Mouse (Mus musculus): ENCODE measurements around the gene Ptp4a2.

The Ptp4a2 gene

DNA sequence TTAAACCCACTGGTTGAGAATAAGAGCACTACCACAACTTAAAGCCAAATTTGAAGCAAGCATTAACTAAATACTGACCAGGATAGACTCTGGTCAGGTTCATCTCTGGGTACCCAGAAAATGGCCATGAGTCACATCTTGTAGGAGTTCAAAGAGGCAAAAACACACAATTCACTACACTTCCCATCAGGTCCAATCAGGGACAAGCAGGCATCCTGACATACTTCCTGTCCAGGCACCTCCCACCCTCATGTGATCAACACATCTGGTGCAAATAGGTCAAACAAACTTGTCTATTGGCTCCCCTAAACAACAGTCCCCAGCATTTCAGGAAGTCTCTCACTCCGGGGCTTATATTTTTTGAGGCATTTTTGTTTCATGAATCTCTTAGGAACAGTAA, 7.7 kb upstream of the Ptp4a2 start:
- no peak for DNase-seq

GRCm38 (mm10) chr4:129805059-129805458, 6.0 kb upstream of the Ptp4a2 start:
- no peak for DNase-seq

- no peak for DNase-seq
These were observed 818 bp downstream of the Ptp4a2 start for GRCm38 (mm10) chr4:129811605-129812468.

DNA sequence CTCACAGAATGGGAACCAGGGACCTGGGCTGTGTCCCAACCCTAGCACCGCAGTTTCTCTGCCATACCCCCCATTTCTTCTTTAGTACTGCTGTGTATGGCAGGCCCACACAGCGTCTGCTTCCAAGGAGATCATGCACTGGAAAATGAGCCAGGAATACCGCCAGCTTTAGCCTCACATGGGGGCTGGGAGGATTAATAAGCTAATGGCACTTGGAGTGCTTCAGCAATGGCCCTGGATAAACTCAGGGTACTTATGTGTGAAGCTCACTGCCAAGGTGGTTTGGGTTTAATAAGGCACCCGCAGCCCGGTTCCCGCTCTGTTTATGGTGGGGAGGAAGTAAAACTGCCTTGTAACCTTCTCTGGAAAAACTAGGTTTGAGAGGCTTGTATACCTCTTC, 6.6 kb downstream of the Ptp4a2 start:
- DNase-seq: no peak

DNA sequence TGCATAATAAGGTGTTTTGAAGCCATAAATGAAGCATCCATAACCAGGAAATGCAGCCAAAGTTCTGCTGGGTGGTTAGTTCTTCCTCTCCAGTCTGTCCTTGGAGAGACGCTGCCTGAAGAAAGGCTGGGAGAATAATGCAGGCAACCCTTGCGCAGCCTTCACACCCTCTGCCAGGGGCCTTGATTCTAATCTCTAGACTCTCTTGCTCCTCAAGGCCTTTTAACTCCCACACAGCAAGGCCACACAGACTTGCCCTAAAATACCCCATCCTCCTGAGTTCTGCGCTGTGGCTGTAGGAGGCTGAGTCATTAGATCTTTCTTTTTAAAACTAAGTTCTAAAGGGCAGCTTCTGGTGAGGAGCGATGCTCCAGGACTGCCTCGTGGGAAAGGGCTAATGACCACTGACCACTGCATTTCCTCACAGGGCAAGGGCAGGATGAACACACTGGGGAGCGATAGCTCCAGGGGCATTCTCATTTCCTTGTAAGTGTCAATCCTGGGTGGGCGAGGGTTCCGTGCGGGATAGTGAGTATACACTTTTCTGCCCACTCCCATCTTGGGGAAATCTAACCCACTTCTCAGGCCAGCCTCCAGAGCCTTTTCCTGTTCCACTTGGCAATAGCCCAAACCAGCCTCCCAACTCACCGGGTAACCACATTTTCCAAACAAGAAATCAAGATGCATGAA, 7.6 kb downstream of the Ptp4a2 start:
- DNase-seq: no peak

DNA sequence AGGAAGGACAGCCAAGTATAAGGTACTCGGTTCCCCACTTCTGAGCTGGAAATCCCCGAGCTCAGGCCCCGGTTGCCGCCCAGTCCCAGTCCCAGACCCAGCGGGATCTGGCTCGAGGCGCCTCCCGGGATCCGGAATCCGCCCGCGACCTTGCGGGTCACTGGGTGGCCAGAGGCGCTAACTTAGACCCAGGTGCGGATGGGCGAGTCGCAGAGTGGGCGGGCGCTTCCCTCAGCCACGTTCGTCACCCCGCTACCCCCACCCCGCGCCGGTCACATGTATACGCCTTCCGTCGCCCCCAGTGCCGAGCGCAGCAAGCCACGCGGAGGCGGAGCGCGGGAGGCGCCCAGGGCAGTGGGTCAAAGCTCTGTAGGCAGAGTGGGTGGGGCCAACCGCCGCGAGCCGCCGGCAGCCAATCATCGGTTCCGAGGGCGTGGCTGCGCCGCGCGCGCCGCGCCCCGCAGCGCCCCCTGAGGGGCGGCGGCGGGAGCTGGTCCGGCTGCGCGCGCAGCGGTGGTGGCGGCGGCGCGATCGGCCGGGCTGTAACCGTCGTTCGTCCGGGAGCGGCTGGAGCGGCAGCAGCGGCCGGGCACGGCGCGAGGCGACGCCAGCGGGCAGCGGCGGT, 8.8 kb downstream of the Ptp4a2 start:
- DNase-seq: peak; percentile 97 to 99

DNA sequence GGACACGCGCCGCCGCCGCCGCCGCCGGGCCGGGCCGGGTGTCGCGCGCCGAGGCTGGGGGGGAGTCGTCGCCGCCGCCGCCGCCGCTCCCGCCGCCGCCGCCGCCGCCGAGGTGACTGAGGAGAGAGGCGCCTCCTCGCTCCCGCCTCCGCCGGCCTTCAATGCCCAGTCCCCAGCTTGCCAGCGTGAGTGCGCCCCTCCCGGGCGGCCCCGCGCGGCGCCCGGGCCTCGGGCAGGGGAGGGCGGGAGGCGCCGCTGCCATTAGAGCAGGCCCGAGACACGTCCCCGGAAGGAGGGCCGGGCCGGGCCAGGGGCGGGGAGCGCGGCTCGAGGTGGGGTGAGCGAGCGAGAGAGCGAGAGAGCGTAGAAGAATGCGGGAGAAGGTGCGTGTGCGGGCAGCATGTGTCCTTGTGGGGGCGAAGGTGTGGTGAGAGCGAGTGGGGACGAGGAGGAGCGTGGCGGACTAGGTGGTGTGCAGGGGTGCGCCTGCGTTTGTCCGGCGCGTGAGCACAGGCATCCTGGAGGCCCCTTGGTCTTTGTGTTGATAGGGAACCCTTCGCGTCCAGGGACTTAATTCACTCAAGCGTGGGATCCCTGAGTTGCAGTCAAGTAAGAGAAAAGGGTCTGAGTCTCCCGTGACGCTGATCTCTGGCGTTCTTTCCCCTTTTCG, 9.5 kb downstream of the Ptp4a2 start:
- peak; percentile 81 to 82 for DNase-seq

DNA sequence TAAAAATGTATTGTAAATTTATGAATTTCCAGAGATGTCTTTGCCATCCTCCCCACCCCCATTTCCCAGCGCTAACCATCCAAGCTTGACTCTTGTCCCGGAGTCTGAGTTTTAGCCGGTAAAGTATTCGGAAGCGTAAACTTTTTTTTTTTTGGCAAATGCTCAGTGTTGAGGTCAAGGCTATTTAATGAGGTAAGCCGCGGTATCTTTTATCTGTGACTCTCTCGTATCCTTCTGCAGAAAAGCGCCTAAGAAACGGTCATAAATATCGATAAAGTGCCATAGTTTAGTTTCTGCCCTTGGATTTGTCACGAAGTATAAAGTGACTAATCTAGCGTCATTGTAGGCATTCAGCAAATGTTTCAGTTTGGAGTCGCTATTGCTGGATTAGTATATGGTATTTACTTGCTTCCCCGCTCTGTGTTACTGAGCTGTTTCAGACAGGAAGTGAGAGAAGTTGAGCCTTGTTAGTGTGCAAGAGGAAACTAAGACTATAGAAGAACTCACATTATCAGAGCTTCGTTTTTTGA, 10.1 kb downstream of the Ptp4a2 start:
- no peak for DNase-seq

DNA sequence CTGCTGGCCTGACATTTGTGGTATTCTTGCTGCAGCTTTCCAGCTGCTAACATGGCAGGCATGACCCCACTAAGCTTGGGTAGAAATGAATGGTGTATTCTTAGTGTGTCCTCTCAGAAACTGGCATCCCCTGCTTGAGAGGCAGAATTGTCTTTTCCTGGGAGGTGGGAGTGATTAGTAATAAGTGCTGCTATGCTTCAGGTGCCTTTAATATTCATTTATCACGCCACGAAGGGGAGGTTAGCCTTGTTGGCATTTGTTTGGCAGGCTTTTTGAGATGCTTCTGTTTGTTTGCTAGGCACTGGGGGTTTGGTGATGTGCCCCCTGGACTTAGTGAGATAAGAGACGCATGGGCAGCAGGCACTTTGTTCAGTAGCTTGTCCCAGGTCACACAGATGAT, 11.3 kb downstream of the Ptp4a2 start:
- DNase-seq: no peak

DNA sequence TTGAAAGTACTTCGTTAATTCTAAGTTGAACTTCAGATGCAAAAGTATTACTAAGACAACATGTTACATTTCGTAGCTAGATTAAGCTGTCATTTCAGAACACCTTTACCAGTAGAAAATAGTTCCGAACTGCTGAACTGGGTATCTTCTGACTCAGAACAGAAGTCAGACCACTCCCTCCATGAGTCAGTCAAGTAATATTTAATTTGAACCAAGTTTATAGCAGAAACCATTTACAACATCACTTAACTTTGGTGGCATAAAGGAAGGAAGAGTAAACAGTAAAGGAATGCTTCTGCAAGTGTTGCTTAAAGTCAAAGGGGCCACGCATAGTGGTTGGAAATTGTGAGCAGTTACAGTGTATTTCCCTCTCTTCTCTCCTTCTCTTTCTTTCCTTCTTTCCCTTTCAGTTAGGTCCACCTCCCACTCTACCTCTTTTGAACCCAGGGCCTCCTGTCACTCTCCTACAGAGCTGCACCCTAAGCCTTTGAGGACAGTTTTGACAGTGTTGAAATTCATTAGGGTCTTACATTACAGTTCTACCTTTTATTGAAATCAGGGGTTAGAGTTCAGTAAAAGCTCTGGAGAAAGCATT, 12.3 kb downstream of the Ptp4a2 start:
- DNase-seq: no peak

DNA sequence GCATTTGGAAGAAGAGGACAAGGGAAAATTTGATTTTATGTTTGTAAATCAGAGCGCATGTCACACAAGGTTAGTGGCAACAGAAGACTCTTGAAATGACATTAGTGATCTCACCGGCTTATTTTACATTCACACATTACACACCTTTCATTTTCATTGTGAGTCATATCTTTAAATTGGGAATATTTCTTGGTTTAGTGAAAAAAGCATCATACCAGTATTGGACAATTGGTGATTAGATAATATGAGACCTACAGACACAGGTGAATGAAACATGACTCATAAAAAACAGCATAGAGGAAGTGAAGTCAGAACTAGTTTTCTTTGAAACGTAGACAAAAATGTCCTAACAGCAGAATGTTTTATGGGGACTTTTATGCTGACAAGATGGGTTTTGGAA, 16.6 kb downstream of the Ptp4a2 start:
- DNase-seq: no peak

- DNase-seq: no peak
These were observed 17.1 kb downstream of the Ptp4a2 start for GRCm38 (mm10) chr4:129828081-129828480.

DNA sequence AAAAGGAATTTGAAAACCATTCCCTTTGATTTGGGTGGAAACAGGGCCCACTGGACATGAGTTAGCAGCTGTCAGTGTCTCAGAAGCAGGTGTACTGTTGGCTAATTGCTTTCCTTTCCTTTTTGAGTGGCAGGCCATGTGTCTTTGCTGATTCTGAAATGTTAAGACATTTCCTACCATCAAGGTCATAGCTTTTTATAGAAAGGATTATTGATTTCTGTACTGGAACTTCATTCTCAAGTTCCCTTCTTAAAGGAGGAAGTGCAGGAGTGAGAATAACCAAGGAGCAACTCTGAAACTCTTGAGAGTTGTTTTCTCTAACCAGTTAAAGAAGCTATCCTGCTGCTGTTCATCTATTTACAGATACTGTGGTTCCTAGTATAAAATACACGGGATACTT, 18.8 kb downstream of the Ptp4a2 start:
- no peak for DNase-seq

DNA sequence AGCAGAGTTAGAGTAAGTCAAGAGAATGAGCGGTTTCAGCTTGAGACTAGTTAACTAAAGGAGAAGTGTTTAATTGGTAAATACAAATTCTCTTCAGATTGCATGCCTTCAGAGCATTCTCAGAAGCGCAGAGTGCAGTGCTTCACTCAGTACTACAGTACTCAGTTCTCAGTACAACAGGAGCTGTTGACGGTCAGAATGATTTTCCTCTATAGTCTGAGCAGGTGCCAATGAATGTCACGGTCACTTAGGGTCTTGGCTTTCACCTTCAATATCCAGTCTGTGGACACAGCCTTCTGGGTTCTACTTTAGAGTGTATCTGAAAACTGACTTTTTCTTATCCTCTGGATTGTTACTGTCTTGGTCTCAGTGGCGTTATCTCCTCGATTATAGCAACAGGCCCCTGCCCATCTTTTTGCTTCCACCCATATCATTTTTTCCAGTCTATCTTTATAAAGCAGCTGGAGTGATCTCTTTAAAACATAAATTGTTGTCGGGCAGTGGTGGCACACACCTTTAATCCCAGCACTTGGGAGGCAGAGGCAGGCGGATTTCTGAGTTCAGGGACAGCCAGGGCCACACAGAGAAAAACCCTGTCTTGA, 19.4 kb downstream of the Ptp4a2 start:
- no peak for DNase-seq

DNA sequence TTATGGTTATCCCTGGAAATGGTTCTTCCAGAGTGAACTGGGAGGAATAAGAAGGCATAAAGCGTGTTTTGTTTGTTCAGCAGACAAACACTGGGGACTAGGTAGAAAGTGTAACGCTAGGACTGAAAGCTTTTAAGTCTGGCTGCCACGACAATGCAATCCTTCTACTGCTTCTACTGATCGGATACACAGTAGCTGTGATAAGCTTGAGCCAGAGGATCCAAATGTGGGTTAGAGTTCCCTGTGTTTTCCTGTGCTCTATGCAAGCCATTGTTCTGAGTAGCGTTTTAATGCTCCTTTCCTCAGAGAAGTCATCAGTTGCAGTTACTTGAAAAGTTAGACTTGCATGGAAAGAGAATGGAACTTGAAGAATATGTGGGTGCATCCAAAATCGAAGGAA, 23.6 kb downstream of the Ptp4a2 start:
- DNase-seq: no peak

DNA sequence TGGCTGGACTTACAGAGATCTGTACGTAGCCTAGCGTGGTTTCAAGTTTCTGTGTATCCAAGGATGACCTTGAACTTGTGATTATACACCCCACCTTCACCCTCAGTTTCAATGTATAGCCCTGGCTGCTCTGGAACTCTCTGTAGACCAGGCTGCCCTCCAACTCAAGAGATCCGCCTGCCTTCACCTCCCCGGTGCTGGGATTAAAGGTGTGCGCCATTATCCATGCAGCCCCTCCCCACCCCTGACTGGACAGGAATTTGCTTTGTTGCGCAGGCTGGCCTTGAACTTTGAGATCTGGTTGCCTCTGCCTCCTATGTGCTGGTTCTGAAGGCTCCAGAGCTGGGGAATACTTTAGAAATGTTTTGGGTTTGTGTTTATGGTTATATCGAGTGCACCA, 24.3 kb downstream of the Ptp4a2 start:
- no peak for DNase-seq

DNA sequence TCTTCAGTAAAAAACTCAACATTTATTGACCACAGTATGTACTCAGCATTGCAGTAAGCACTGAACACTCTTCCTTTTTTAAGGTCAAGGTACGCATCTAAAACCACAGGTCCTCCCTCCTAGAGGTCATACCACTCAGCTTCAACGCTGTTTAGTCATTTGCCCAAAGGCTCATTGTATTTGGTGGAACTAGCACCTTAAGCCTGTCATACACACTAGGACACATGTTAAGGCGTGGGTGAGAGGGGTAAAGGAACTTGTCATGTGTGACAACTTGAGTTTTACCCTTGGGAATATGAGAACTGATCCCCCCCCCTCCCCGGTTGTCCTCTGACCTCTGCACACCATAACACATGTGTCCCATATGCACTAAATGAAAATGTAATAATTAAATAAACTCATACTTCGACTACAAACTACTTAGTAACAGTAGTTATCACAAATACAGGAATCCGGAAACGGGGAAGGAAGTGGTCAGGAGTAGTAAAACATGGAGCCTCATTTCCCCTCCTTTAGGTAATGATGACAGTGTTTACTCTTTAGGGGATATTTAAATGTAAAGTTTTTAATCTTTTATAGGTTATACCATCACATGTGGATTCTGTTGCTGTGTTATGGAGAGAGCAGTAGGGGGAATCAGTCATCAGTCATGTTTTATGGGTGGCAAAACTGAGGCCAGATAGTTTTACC, 29.0 kb downstream of the Ptp4a2 start:
- no peak for DNase-seq

- no peak for DNase-seq
These were observed 35.8 kb downstream of the Ptp4a2 start for GRCm38 (mm10) chr4:129846823-129847222.

GRCm38 (mm10) chr4:129850491-129850890, 39.5 kb downstream of the Ptp4a2 start:
- DNase-seq: no peak

DNA sequence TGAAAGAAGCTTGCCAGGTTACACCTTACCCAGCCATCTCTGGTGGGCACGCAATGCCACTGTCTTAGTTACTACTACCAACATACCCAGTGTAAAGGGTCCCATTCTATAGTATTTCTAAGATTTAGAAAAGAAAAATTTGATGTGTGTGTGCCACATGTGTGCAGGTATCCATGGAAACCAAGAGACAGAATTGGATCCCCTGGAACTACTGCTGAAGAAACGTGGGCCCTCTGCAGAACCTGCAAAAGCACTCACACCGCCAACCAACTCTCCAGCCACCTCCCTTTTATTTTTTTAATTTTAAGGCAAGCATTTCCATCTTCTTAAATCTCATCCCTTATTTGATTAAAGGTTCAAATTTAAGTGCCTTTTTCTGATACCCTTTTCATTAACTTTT, 40.8 kb downstream of the Ptp4a2 start:
- DNase-seq: no peak

DNA sequence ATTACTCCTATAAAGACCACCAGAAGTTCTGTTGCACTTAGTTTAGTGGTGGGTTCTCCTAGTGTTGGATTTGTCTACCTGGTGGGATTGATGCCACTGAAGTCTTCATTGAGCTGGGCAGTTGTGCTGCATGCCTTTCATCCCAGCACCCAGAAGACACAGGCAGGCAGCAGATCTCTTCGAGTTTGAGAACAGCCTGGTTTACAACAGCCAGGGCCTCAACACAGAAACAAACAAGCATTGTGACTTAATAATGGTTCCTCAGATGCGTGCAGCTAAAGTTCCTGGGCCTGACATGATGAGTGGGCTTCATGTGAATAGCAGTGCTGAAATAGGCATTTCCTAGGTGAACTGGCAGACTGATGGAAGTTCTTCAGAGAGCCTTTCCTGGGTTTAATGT, 42.0 kb downstream of the Ptp4a2 start:
- no peak for DNase-seq

GRCm38 (mm10) chr4:129853996-129854395, 43.0 kb downstream of the Ptp4a2 start:
- DNase-seq: no peak
